Mouse (Mus musculus): ENCODE results near the gene Itgav.
A peak's percentile ranks its signal among the peaks of the same experiment; 100 is the strongest.
"Not testable (repeated sequence)": the region's sequence is repeated elsewhere in the genome, so short reads cannot be mapped to it uniquely, and the experiment has no call there.

Gene Itgav

GRCm38 (mm10) chr2:83709896-83710524 lies 14.2 kb upstream of the Itgav start:
- no peak for DNase-seq (ENCODE audit: low read depth in 2 of 2, low spot score in 2 of 2)

- not testable (repeated sequence) for DNase-seq (ENCODE audit: low read depth in 2 of 2, low spot score in 2 of 2)
These were observed 10.9 kb upstream of the Itgav start for GRCm38 (mm10) chr2:83713281-83713680.

GRCm38 (mm10) chr2:83713946-83714345 lies 10.3 kb upstream of the Itgav start:
- no peak for DNase-seq (ENCODE audit: low read depth in 2 of 2, low spot score in 2 of 2)

- DNase-seq (ENCODE audit: low read depth in 2 of 2, low spot score in 2 of 2): no peak
These were observed 9.4 kb upstream of the Itgav start for GRCm38 (mm10) chr2:83714783-83715182.

- DNase-seq (ENCODE audit: low read depth in 2 of 2, low spot score in 2 of 2): no peak
These were observed 5.9 kb upstream of the Itgav start for GRCm38 (mm10) chr2:83718341-83718740.

GRCm38 (mm10) chr2:83721635-83722034 lies 2.6 kb upstream of the Itgav start:
- no peak for DNase-seq (ENCODE audit: low read depth in 2 of 2, low spot score in 2 of 2)

GRCm38 (mm10) chr2:83722936-83723335 lies 1.3 kb upstream of the Itgav start:
- no peak for DNase-seq (ENCODE audit: low read depth in 2 of 2, low spot score in 2 of 2)

- DNase-seq (ENCODE audit: low read depth in 2 of 2, low spot score in 2 of 2): no peak
These were observed 851 bp upstream of the Itgav start for GRCm38 (mm10) chr2:83723346-83723745.

- DNase-seq (ENCODE audit: low read depth in 2 of 2, low spot score in 2 of 2): peak; percentile 30 to 44
These were observed 882 bp downstream of the Itgav start for GRCm38 (mm10) chr2:83724827-83725730.

GRCm38 (mm10) chr2:83725796-83726195 lies 1.6 kb downstream of the Itgav start:
- DNase-seq (ENCODE audit: low read depth in 2 of 2, low spot score in 2 of 2): no peak

GRCm38 (mm10) chr2:83728238-83728682 lies 4.1 kb downstream of the Itgav start:
- no peak for DNase-seq (ENCODE audit: low read depth in 2 of 2, low spot score in 2 of 2)

GRCm38 (mm10) chr2:83729339-83729738 lies 5.1 kb downstream of the Itgav start:
- no peak for DNase-seq (ENCODE audit: low read depth in 2 of 2, low spot score in 2 of 2)

- DNase-seq (ENCODE audit: low read depth in 2 of 2, low spot score in 2 of 2): no peak
These were observed 8.7 kb downstream of the Itgav start for GRCm38 (mm10) chr2:83732896-83733295.

- DNase-seq (ENCODE audit: low read depth in 2 of 2, low spot score in 2 of 2): no peak
These were observed 9.8 kb downstream of the Itgav start for GRCm38 (mm10) chr2:83733981-83734393.

- no peak for DNase-seq (ENCODE audit: low read depth in 2 of 2, low spot score in 2 of 2)
These were observed 11.1 kb downstream of the Itgav start for GRCm38 (mm10) chr2:83735276-83735675.

- DNase-seq (ENCODE audit: low read depth in 2 of 2, low spot score in 2 of 2): no peak
These were observed 12.6 kb downstream of the Itgav start for GRCm38 (mm10) chr2:83736836-83737235.

GRCm38 (mm10) chr2:83738586-83739251 lies 14.5 kb downstream of the Itgav start:
- no peak for DNase-seq (ENCODE audit: low read depth in 2 of 2, low spot score in 2 of 2)

- DNase-seq (ENCODE audit: low read depth in 2 of 2, low spot score in 2 of 2): no peak
These were observed 15.4 kb downstream of the Itgav start for GRCm38 (mm10) chr2:83739461-83740124.

- DNase-seq (ENCODE audit: low read depth in 2 of 2, low spot score in 2 of 2): no peak
These were observed 16.4 kb downstream of the Itgav start for GRCm38 (mm10) chr2:83740601-83741031.

- no peak for DNase-seq (ENCODE audit: low read depth in 2 of 2, low spot score in 2 of 2)
These were observed 18.0 kb downstream of the Itgav start for GRCm38 (mm10) chr2:83742210-83742609.

- no peak for DNase-seq (ENCODE audit: low read depth in 2 of 2, low spot score in 2 of 2)
These were observed 18.6 kb downstream of the Itgav start for GRCm38 (mm10) chr2:83742836-83743235.
